Mouse (Mus musculus) stomach, postnatal 0 days (tissue): Measurements from ENCODE around the gene Nps. TPM values are rescaled to one million over a fixed set of nuclear protein-coding genes. Genes with fewer than 3 reads are reported as not detected.

Experiments used
- ATAC-seq: fragments of 200-750 bp; cut with Nextera tagmentation; 2 replicates; pipeline ENCODE4 v1.8.0; 2017; ENCODE audit not compliant: low FRiP score, low TSS enrichment
- DNase-seq: peaks from one replicate; pipeline ENCODE4 v3.0.0-alpha.2; 2016; ENCODE audit warnings: low spot score
- H3K27ac ChIP-seq: fragments of 300-500 bp; sonication (generic); replicated peaks from 2 replicates; pipeline ENCODE4 v1.5.1; 2014; ENCODE audit warnings: mild to moderate bottlenecking, control low read depth
- H3K27me3 ChIP-seq: fragments of 300-500 bp; sonication (generic); 2 replicates; pipeline ENCODE4 v1.6.1; 2014; ENCODE audit warnings: low read length; ENCODE audit not compliant: control insufficient read depth, insufficient read depth
- H3K36me3 ChIP-seq: fragments of 300-500 bp; sonication (generic); 2 replicates; pipeline ENCODE4 v1.6.1; 2014; ENCODE audit warnings: low read length, mixed read lengths; ENCODE audit not compliant: control insufficient read depth, insufficient read depth
- H3K4me1 ChIP-seq: fragments of 300-500 bp; sonication (generic); replicated peaks from 2 replicates; pipeline ENCODE4 v1.6.1; 2014; ENCODE audit warnings: antibody characterized with exemption; ENCODE audit not compliant: control insufficient read depth, insufficient read depth
- H3K4me2 ChIP-seq: fragments of 300-500 bp; sonication (generic); replicated peaks from 2 replicates; pipeline ENCODE4 v1.6.1; 2014; ENCODE audit warnings: low read depth, mild to moderate bottlenecking, control low read depth, moderate library complexity
- H3K4me3 ChIP-seq: fragments of 300-500 bp; sonication (generic); 2 replicates; pipeline ENCODE4 v1.5.1; 2014; ENCODE audit warnings: low read depth, low read length, control low read depth
- H3K9ac ChIP-seq: fragments of 300-500 bp; sonication (generic); 2 replicates; pipeline ENCODE4 v1.6.1; 2014; ENCODE audit warnings: mild to moderate bottlenecking, low read length, control low read depth, mixed read lengths
- H3K9me3 ChIP-seq: fragments of 300-500 bp; sonication (generic); 2 replicates; pipeline ENCODE4 v1.6.1; 2016; ENCODE audit warnings: low read length; ENCODE audit not compliant: control insufficient read depth
- CTCF ChIP-seq: IDR thresholded peaks from 2 replicates; pipeline ENCODE4 v1.5.1; 2016; ENCODE audit warnings: antibody characterized with exemption, low read depth, mild to moderate bottlenecking, moderate library complexity
- EP300 ChIP-seq: optimal IDR thresholded peaks from 2 replicates; pipeline ENCODE3; 2016; ENCODE audit warnings: antibody characterized with exemption
- WGBS: fragments of 180-500 bp; shearing (Covaris S2); extraction: QIAGEN DNeasy Blood & Tissue Kit; methylation state at CpG from one replicate; pipeline ENCODE4 v1.1.7; 2014; 5-methylcytosine and 5-hydroxymethylcytosine counted together
- polyA plus RNA-seq: library from polyadenylated mRNA; unstranded; fragments of >200 nt; fragmentation: Nextera tagmentation; extraction: Ambion mirVana; gene quantifications from 2 replicates; pipeline ENCODE4 v1.2.1, GENCODE M21; 2015

The Nps gene
- polyA plus RNA-seq, 1 experiment from 2014 or later: not detected

DNA sequence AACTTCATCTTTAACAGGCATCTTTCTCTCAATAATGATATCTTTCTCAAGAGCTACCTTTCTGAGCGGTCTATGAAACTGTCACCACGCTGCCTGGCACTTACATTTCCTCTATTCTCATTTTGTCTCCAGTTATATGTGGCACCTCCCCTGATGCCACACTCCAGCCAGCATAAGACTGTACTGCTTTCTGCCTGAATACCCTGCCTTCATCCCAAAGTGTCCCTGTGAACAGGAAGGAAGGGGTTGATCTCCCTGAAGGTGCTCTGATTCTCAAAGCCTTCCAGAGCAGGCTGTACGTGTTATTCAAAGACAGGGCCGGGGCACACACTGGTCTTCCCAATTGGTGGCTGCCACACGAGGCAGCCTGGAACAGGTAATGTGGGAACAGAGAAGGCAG lies 12.1 kb upstream of the Nps start:
- Histone ChIP-seq H3K27me3 (no peaks in the 10 kb centered on the region), H3K9me3 (no peaks in the 10 kb centered on the region), H3K4me1 (no peaks in the 10 kb centered on the region), H3K4me3 (no peak overlapping the region), H3K9ac (no peak overlapping the region), H3K27ac (no peak overlapping the region), H3K4me2 (no peak overlapping the region), H3K36me3 (no peaks in the 10 kb centered on the region)
- WGBS: 85% methylated on average over 5 of the region's 5 CpGs
- TF ChIP-seq CTCF (no peak), EP300 (no peak)
- no peak for ATAC-seq
- DNase-seq: no peak

DNA sequence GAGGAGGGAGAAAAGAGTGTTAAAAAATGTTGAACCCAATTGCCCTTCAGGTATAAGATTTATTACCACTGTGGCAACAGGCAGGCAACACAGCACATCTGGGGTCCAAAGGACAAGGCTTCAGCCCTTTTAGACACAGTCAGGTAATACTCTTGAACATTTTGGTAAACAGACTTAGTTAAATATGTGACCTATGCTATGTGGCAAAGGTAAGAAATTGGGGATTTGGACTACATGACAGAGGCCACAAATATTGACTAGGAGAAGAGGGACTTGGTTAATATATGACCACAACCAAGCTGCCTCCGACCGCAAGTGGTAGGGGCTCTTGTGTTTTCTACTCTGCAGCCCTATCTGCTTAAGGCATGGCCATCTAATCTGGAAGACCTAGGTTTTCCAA lies 5.3 kb upstream of the Nps start:
- DNase-seq (no peak), ATAC-seq (no peak)
- no peak overlapping the region for H3K4me3 ChIP-seq
- no peaks in the 10 kb centered on the region for H3K4me1 ChIP-seq
- H3K4me2 ChIP-seq: no peak overlapping the region
- WGBS: 49% methylated on average over 2 of the region's 2 CpGs
- H3K36me3 ChIP-seq: no peaks in the 10 kb centered on the region
- no peaks in the 10 kb centered on the region for H3K27me3 ChIP-seq
- no peaks in the 10 kb centered on the region for H3K9me3 ChIP-seq
- no peak overlapping the region for H3K27ac ChIP-seq
- TF ChIP-seq EP300 (no peak), CTCF (no peak)
- no peak overlapping the region for H3K9ac ChIP-seq

DNA sequence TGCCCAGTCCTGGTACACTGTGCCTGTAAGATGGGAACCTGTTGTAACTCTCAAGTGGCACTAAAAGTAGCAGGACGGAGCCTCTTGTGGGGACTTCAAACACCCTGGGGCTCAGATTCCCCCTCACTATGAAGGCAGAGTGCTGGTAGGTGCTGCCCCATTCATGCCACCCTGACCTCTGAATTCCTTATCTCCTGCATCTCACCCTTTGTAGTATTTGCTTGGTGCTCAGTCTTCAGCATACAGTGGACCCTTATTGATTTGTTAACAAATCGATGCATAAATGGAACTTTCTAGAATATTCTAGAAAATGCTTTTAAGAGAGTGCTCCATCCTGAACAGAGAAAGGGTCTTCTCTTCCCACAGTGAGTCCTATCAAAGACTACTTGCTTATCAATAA lies 4.1 kb upstream of the Nps start:
- H3K9me3 ChIP-seq: no peaks in the 10 kb centered on the region
- WGBS: 83% methylated on average over 2 of the region's 2 CpGs

DNA sequence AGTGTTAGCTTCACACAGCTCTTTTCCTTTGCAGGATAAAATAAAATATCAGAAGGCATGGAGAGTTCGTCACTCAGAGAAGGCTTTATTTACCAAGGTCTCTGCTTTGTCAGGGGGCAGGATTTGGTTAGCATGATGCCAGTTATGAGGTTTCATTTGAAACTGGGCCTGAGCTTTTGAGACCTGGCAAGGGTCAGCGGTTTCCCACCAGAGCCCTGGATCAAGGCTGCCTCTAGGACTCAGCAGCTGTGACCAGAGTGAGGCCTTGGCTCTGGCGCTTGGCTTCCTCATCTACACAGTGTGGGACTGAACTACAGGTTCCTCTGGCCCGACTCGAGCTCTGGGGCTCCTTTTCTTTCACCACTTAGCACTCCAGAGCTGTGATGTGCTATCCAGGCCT lies 12.5 kb downstream of the Nps start:
- H3K4me2 ChIP-seq: no peak overlapping the region
- no peak overlapping the region for H3K27ac ChIP-seq
- 84% methylated on average over 5 of the region's 5 CpGs for WGBS
- no peak overlapping the region for H3K4me3 ChIP-seq
- DNase-seq (no peak), ATAC-seq (no peak)
- no peaks in the 10 kb centered on the region for H3K36me3 ChIP-seq
- no peaks in the 10 kb centered on the region for H3K27me3 ChIP-seq
- TF ChIP-seq CTCF: no peak
- TF ChIP-seq EP300: no peak
- H3K9ac ChIP-seq: no peak overlapping the region
- no peaks in the 10 kb centered on the region for H3K9me3 ChIP-seq
- no peaks in the 10 kb centered on the region for H3K4me1 ChIP-seq

More for the DNA sequence above, 4.1 kb upstream of the Nps start:
- Histone ChIP-seq H3K36me3 (no peaks in the 10 kb centered on the region), H3K9ac (no peak overlapping the region), H3K4me1 (no peaks in the 10 kb centered on the region), H3K27ac (no peak overlapping the region), H3K27me3 (no peaks in the 10 kb centered on the region), H3K4me2 (no peak overlapping the region), H3K4me3 (no peak overlapping the region)
- TF ChIP-seq CTCF (no peak), EP300 (no peak)
- no peak for DNase-seq
- no peak for ATAC-seq

DNA sequence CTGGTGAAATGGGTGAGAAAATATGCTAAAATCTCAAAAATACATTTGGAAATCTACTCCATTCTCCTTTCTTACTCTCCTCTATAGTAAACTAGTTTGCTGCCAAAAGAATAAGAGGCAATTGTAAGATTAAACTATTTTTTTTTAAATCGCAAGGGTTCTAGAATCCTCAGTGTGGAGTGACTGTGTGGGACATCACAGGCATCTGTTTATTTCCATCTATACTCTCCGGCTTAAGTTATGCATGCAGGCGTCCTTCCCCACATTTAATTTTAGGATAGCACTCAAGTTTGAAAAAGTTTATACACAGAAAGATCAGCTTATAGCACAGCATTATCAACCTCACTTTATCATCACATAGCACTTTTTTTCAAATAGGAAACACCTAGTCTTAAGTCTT lies 24.7 kb downstream of the Nps start:
- no peak overlapping the region for H3K4me2 ChIP-seq
- H3K9ac ChIP-seq: no peak overlapping the region
- H3K4me1 ChIP-seq: no peaks in the 10 kb centered on the region
- no peaks in the 10 kb centered on the region for H3K36me3 ChIP-seq
- H3K27ac ChIP-seq: no peak overlapping the region
- ATAC-seq (no peak), DNase-seq (no peak)
- no peaks in the 10 kb centered on the region for H3K27me3 ChIP-seq
- no peak overlapping the region for H3K4me3 ChIP-seq
- 80% methylated on average over 3 of the region's 3 CpGs for WGBS
- TF ChIP-seq EP300 (no peak), CTCF (no peak)
- H3K9me3 ChIP-seq: no peaks in the 10 kb centered on the region

DNA sequence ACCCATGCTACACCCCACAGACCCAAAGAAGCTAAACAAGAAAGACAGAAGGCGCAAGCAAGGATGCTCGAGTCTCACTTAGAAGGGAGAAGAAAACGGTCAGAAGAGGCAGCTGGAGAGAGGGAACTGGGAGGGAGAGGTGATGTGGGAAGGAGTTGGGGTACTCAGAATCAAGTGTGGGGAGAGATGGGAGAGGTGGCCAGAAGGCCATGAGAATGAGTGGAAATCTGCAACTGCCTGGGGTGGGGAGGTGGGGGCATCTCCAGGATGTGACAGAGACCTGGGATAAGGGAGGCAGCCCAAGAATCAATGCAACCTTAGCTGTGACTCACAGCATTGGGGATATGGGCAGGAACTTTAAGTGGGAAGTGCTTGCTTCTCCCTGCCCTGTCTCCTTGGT lies 31.5 kb downstream of the Nps start:
- 92% methylated on average over 3 of the region's 3 CpGs for WGBS
- no peak for TF ChIP-seq CTCF
- TF ChIP-seq EP300: no peak
- no peak overlapping the region for H3K4me3 ChIP-seq

More for the DNA sequence above, 31.5 kb downstream of the Nps start:
- no peak overlapping the region for H3K27ac ChIP-seq
- H3K36me3 ChIP-seq: no peaks in the 10 kb centered on the region
- ATAC-seq (no peak), DNase-seq (no peak)
- no peaks in the 10 kb centered on the region for H3K4me1 ChIP-seq
- H3K27me3 ChIP-seq: no peaks in the 10 kb centered on the region
- H3K9ac ChIP-seq: no peak overlapping the region
- no peak overlapping the region for H3K4me2 ChIP-seq
- H3K9me3 ChIP-seq: no peaks in the 10 kb centered on the region
